Mouse (Mus musculus): Measurements from ENCODE around the gene C77080.

DNA sequence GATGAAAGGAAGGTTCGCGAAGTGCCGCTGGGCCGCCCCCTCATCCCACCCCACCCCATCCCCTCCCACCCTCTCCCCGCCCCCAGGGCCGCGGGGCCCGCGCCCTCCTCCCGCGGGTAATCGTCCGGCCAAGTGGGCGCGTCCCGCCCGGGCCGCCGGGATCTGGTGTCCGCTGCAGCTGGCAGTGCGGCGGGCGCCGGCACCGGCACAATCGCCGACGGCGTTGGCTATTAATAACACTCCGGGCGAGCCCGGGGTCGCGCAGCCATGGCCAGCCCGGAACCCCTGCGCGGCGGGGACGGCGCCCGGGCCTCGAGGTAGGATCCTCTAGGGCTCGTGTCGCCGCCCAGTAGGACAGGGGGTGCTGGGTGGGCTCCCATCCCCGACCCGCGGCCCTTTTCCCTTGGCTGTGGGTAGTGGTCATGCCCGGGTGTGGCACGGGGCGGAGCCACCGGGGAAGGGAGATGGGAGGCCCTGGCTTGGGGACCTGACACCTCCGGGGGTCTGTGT lies 26.3 kb upstream of the C77080 start, which contains the start of gene Sync:
- TF ChIP-seq GATA1 (IDR thresholded peaks at IDR 0.05; ENCODE audit: borderline replicate concordance, low read length) (no peak), FLI1 (IDR thresholded peaks at IDR 0.05; ENCODE audit: low read length) (no peak)

All from megakaryocyte, embryonic 14.5 days (primary cell).